ENCODE assay signal across 22 mouse cellular contexts in genomic region chr16:93624671-93625070, GRCm38 (mm10). TPM values are rescaled to one million over a fixed set of nuclear protein-coding genes. Genes with fewer than 3 reads are reported as not detected.
A peak's percentile ranks its signal among the peaks of the same experiment; 100 is the strongest.
DNase-seq lines count a peak whose midpoint lies in the region; ATAC-seq lines count a peak whose summit lies in the region.
"Had no signal": no experiment of that assay in that cellular context is flagged by ENCODE, and none has a peak within 500 bp of the region (broad histone marks: within the 10 kb centered on the region; RNA-seq: fewer than 3 reads in every experiment).

No protein-coding gene starts in this region.

- intact Hi-C loops in heart, postnatal 36 days (cut with DNase I) = loop anchor here (10.0 kb wide), 1 partner anchor 160 kb away; no protein-coding TSS in a partner anchor

- DNase-seq in heart, adult 11 months = peak; percentile 68
- DNase-seq in heart, postnatal 36 days = no peak
- peak; percentile 3 for DNase-seq in kidney, postnatal 10 days
- no peak for DNase-seq in kidney, adult 8-10 months
- DNase-seq in right cerebral cortex, postnatal 10 days (ENCODE audit: low spot score in 2 of 2) = no peak
- DNase-seq: adrenal gland, adult 8-10 months; adrenal gland, postnatal 14 days; adrenal gland, postnatal 36 days; B cell, adult 2 months; cerebellum, adult 11-12 months; cerebellum, adult 2 months; cerebellum, adult 9-10 months; cerebellum, postnatal 10 days; cerebellum, postnatal 25 days had no signal

- ATAC-seq in erythroid progenitor cell, adult 5-6 weeks (replicated peaks; ENCODE audit: low FRiP score, poor library complexity, severe bottlenecking) = 0 out of 2 replicates have a peak, but pooled peaks have one; percentile 30
- ATAC-seq: activated CD4-positive, CD25-positive, alpha-beta regulatory T cell, adult 4 months; CD4-positive, CD25-positive, alpha-beta regulatory T cell, adult 4 months; forebrain, embryonic 14.5 days; forebrain, embryonic 16.5 days; Patski had no signal

RNA-seq across cellular contexts. Expression of gene Gm5678, which starts 3.2 kb away (rescaled TPM):
- under 1 TPM; 0.68 to 0.94 TPM for total RNA-seq in heart, postnatal 36 days (2021)
- not detected in 2 replicates for total RNA-seq in erythroid progenitor cell, adult 5-6 weeks (2015; ENCODE audit: low replicate concordance)
- not detected in 2 replicates for total RNA-seq in erythroid progenitor cell, adult 5-6 weeks (2017; ENCODE audit: low replicate concordance)
- total RNA-seq: CH12.LX had no signal

RNA-seq across cellular contexts. Expression of gene Cbr1, which starts 19.0 kb away (rescaled TPM):
- 10 to 100 TPM; 25.5 to 26.2 TPM for total RNA-seq in heart, postnatal 36 days (2021)
- total RNA-seq in erythroid progenitor cell, adult 5-6 weeks (2015; ENCODE audit: low replicate concordance) = 15.1 and 22.2 TPM in 2 replicates
- total RNA-seq in erythroid progenitor cell, adult 5-6 weeks (2017; ENCODE audit: low replicate concordance) = 15.9 and 24.0 TPM in 2 replicates

RNA-seq across cellular contexts. Expression of gene Setd4, which starts 20.8 kb away (rescaled TPM):
- 1 to 10 TPM; 1.3 to 3.0 TPM for total RNA-seq in heart, postnatal 36 days (2021)
- total RNA-seq in erythroid progenitor cell, adult 5-6 weeks (2015; ENCODE audit: low replicate concordance) = 27.7 and 32.8 TPM in 2 replicates
- 5.9 and 8.1 TPM in 2 replicates for total RNA-seq in erythroid progenitor cell, adult 5-6 weeks (2017; ENCODE audit: low replicate concordance)

RNA-seq across cellular contexts. Expression of gene Cbr3, which starts 58.3 kb away (rescaled TPM):
- 1 to 10 TPM; 2.9 to 3.6 TPM for total RNA-seq in heart, postnatal 36 days (2021)
- not detected in 2 replicates for total RNA-seq in erythroid progenitor cell, adult 5-6 weeks (2015; ENCODE audit: low replicate concordance)
- total RNA-seq in erythroid progenitor cell, adult 5-6 weeks (2017; ENCODE audit: low replicate concordance) = 1.7 TPM in 1 of 2 replicates, not detected in the other
- total RNA-seq: G1E had no signal

Comparison
In these comparisons a context has a peak if more than half of its experiments do, and no peak if none do; other contexts are left out.
1. DNase-seq: peak in heart, adult 11 months (single experiment) and kidney, postnatal 10 days (single experiment); none in heart, postnatal 36 days (0 of 2), kidney, adult 8-10 months (0 of 2) and right cerebral cortex, postnatal 10 days (0 of 2).